Mouse (Mus musculus) C2C12 (cell line): ENCODE results near the gene Zfp692. TPM values are rescaled to one million over a fixed set of nuclear protein-coding genes. Genes with fewer than 3 reads are reported as not detected.

ENCODE experiments used
- H3K27me3 ChIP-seq: one replicate; pipeline ENCODE4 v1.6.1; 2011; ENCODE audit not compliant: control insufficient read depth, insufficient read depth, insufficient read length
- H3K36me3 ChIP-seq: one replicate; pipeline ENCODE4 v1.6.1; 2011; ENCODE audit not compliant: control insufficient read depth, insufficient read depth
- H3K4me3 ChIP-seq: one replicate; pipeline ENCODE4 v1.5.1; 2011; ENCODE audit warnings: mild to moderate bottlenecking, control low read depth; ENCODE audit not compliant: poor library complexity, insufficient read depth, severe bottlenecking
- H3K79me2 ChIP-seq: one replicate; pipeline ENCODE4 v1.6.1; 2011; ENCODE audit not compliant: control insufficient read depth, insufficient read depth
- H3K79me3 ChIP-seq: one replicate; pipeline ENCODE4 v1.6.1; 2011; ENCODE audit warnings: low read depth, control low read depth
- H3ac ChIP-seq: one replicate; pipeline ENCODE3; 2011; ENCODE audit warnings: low read depth; ENCODE audit not compliant: control insufficient read depth, insufficient read length
- CEBPB ChIP-seq: IDR thresholded peaks from one replicate; pipeline ENCODE4 v1.6.1; 2011; ENCODE audit warnings: low read depth, mild to moderate bottlenecking, control low read depth, moderate library complexity
- CTCF ChIP-seq: IDR thresholded peaks from one replicate; pipeline ENCODE4 v1.5.1; 2011; ENCODE audit not compliant: control insufficient read depth, insufficient read depth, insufficient read length
- FOSL1 ChIP-seq: IDR thresholded peaks from one replicate; pipeline ENCODE4 v1.8.0; 2011; ENCODE audit warnings: mild to moderate bottlenecking, low read length; ENCODE audit not compliant: poor library complexity, insufficient read depth, severe bottlenecking
- MAX ChIP-seq: IDR thresholded peaks from one replicate; pipeline ENCODE4 v1.6.1; 2011; ENCODE audit warnings: mild to moderate bottlenecking, control low read depth
- MYOD1 ChIP-seq: IDR thresholded peaks from one replicate; pipeline ENCODE4 v1.6.1; 2011; ENCODE audit warnings: low read depth; ENCODE audit not compliant: control insufficient read depth, insufficient read length
- MYOG ChIP-seq: IDR thresholded peaks from one replicate; pipeline ENCODE4 v1.6.1; 2011; ENCODE audit not compliant: control insufficient read depth, insufficient read length; ENCODE audit errors: extremely low read depth
- USF1 ChIP-seq: IDR thresholded peaks from one replicate; pipeline ENCODE4 v1.6.1; 2011; ENCODE audit warnings: low read depth, mild to moderate bottlenecking, control low read depth, moderate library complexity
- polyA plus RNA-seq: library from polyadenylated mRNA; unstranded; fragments of >200 nt; fragmentation: generic; extraction: Trizol; gene quantifications from one replicate; pipeline ENCODE4 v1.2.1, GENCODE M21; 2012; ENCODE audit warnings: missing spikeins

The Zfp692 gene
- polyA plus RNA-seq, 1 experiment: 6.8 TPM

DNA sequence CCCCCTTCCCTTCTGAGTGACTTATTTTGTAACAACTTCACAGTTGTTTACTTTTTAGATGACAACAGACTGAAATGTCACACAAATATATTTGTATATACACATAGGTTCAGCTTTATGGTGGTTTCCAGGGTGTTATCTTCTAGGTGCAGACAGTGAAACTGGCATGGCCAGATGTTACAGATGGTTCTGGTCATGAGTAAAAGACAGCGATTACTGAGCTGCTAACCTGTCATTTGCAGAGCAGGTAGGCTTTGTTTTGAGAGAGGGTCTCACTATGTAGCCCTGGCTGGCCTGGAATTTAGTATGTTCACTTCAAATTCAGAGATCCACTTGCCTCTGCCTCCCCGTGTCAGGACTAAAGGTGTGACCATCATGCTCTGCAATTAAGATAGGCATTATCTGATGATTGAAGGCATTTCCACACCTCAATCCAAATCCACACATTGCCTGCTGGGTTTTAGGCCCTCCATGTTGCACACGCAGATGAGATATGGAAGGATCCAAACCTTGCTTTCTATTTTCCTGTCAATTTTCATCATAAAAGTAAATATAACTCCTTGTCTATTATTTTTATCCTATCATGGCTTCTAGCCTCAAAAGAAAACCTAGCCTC lies 17.9 kb downstream of the Zfp692 start:
- Histone ChIP-seq H3K79me2 (peaks cover 60% of the 10 kb centered on the region), H3K36me3 (peaks cover 21% of the 10 kb centered on the region), H3ac (no peak overlapping the region), H3K27me3 (no peaks in the 10 kb centered on the region), H3K4me3 (no peak overlapping the region), H3K79me3 (peaks cover 37% of the 10 kb centered on the region)
- TF ChIP-seq USF1: no peak
- no peak for TF ChIP-seq MYOD1
- TF ChIP-seq FOSL1: no peak
- TF ChIP-seq CTCF: no peak
- no peak for TF ChIP-seq CEBPB
- TF ChIP-seq MAX: no peak
- no peak for TF ChIP-seq MYOG

DNA sequence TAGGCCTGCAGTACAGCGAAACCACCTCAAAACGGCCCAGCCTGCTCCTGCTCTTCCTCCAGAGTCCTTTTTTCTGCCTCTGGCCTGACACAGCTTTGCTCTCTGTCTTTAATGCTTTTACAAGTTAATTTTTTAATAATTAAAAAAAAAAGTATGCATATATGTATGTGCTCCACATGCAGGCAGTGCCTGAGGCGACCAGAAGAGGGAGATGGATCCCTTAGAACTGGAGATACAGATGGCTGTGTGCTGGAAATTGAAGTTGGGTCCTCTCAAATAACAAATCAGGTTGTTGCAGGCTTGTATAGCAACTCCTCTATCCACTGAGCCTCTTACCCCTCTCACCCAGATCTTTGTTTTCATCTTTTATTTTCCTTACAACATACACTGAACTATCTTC lies 19.9 kb downstream of the Zfp692 start:
- Histone ChIP-seq H3K4me3 (no peak overlapping the region), H3K27me3 (no peaks in the 10 kb centered on the region), H3K36me3 (peaks cover 16% of the 10 kb centered on the region), H3K79me3 (peaks cover 42% of the 10 kb centered on the region), H3ac (no peak overlapping the region), H3K79me2 (peaks cover 61% of the 10 kb centered on the region)
- no peak for TF ChIP-seq MYOD1
- TF ChIP-seq FOSL1: no peak
- no peak for TF ChIP-seq CEBPB
- no peak for TF ChIP-seq CTCF
- no peak for TF ChIP-seq MYOG
- TF ChIP-seq MAX: no peak
- TF ChIP-seq USF1: no peak

DNA sequence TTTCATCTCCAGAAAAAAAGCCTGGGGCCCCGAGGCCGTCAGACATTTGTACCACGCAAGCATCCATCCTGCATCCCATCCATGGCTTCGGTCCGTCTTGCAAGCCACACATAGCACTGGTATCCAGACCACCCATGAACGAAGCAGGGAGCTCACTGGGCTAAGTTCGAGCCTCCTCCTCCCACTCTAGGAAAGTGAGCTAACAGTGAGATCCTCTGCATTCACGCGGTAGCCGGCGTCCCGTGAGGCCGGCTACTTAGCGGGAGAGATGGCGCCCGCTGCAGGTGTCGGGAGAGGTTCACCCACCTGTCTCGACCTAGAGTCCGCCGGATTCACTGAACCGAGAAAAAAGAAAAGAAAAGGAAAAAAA lies 23.0 kb downstream of the Zfp692 start:
- H3K4me3 ChIP-seq: peak overlapping the region; percentile 93
- peaks cover 29% of the 10 kb centered on the region for H3K36me3 ChIP-seq
- H3K79me3 ChIP-seq: peaks cover 54% of the 10 kb centered on the region
- H3K79me2 ChIP-seq: peaks cover 78% of the 10 kb centered on the region
- no peaks in the 10 kb centered on the region for H3K27me3 ChIP-seq
- TF ChIP-seq CTCF: no peak
- no peak for TF ChIP-seq MAX
- TF ChIP-seq MYOD1: no peak
- no peak for TF ChIP-seq CEBPB
- no peak for TF ChIP-seq FOSL1
- TF ChIP-seq MYOG: no peak
- H3ac ChIP-seq: peak overlapping the region; percentile 92

DNA sequence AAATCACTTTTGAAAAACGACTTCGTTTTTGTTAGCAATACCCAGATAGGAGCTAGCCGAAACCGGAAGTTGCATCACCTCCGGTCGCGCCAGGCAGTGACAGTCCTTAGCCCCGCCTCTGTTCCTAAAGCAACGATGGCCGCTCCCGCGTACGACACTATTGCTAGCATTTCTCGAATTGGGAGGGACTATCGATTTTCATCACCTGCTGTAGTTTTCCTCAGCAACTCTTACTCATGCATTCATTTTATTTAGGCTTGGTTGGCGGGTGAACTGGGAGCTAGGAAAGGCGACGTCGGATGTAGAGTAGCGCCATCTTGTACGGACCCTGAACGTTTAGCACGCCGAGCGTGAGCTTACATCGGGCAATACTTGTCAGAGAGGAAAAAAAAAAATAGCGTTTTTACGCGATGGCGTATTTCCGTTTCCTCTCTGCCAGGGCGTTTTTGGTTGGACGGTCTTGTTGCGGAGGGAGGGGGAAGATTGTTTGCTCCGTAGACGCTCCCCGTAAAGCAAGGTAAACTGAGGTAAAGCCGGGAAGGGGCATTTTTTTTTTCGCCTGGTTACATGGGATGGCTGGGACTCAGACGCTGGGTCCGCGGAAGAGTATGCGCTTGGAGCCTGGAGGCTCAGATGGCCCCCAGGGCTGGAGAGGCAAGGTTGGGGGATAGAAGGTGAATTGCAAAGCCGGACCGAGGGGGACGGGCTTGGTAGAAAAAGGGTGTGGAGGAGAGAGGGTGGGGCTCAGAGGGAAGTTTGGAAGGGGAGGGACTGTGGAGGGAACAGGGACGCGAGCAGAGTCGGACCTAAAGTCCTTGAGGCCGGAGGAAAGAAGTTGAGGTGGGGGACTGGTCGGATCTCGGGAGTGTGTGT lies 23.6 kb downstream of the Zfp692 start, which contains the start of the genes Zfp672 and Sh3bp5l:
Gene Zfp672, minus strand, starts transcription at position 64 of the 873 bp plus-strand sequence.
Gene Sh3bp5l, plus strand, starts transcription at position 449 of the 873 bp plus-strand sequence.
- Histone ChIP-seq H3K27me3 (no peaks in the 10 kb centered on the region), H3K79me2 (peaks cover 83% of the 10 kb centered on the region), H3ac (peak within 1 kb of the TSS; percentile 92), H3K79me3 (peaks cover 56% of the 10 kb centered on the region), H3K4me3 (peak within 1 kb of the TSS; percentile 93), H3K36me3 (peaks cover 29% of the 10 kb centered on the region)
- TF ChIP-seq MYOG (no peak), FOSL1 (no peak), CEBPB (peak; percentile 92), MYOD1 (no peak), MAX (peak; percentile 19)

DNA sequence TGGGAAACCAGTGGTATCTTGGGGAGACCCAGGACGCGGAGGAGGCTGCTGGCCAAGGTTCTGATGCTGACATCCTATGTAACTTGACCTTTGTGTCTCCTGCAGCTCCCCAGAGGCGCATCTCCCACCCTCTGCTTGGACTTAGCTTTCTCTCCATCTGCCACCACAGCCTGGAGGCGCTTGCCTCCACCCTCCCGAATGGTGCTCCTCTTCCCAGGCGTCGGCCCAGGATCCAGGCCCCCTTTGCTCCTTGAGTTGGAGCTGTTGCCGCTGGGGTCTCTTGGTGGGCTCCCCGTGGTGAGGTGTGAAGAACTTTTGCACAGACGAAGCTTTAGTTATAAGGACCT lies 24.3 kb downstream of the Zfp692 start:
- peaks cover 58% of the 10 kb centered on the region for H3K79me3 ChIP-seq
- TF ChIP-seq CEBPB (no peak), MYOD1 (no peak), MAX (no peak), USF1 (no peak)
- peaks cover 88% of the 10 kb centered on the region for H3K79me2 ChIP-seq
- no peaks in the 10 kb centered on the region for H3K27me3 ChIP-seq
- H3K36me3 ChIP-seq: peaks cover 32% of the 10 kb centered on the region
- peak overlapping the region; percentile 80 for H3ac ChIP-seq
- H3K4me3 ChIP-seq: peak overlapping the region; percentile 93

DNA sequence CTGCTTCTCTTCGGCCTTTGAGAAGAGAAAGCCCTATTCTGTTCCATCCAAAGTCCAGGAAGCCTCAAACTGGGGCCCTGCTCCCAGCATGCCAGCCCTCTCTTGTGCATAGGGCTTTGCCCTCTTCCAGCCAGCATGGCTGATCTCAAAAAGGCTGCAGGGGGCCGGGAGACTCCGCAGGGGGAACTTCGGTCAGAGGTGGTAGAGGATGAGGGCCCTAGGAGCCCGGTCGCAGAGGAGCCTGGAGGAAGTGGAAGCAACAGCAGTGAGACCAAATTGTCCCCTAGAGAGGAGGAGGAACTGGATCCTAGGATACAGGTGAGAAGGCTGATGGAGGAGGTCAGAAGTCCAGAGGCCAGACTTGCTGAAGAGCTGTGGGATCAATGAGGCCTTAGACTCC lies 24.7 kb downstream of the Zfp692 start:
- H3ac ChIP-seq: peak overlapping the region; percentile 80
- peaks cover 61% of the 10 kb centered on the region for H3K79me3 ChIP-seq
- H3K79me2 ChIP-seq: peaks cover 91% of the 10 kb centered on the region
- TF ChIP-seq CEBPB (no peak), MAX (no peak), MYOG (no peak), FOSL1 (no peak), USF1 (no peak), CTCF (no peak), MYOD1 (no peak)
- H3K36me3 ChIP-seq: peaks cover 31% of the 10 kb centered on the region
- peak overlapping the region; percentile 93 for H3K4me3 ChIP-seq
- H3K27me3 ChIP-seq: no peaks in the 10 kb centered on the region
